Mouse (Mus musculus) hindbrain, embryonic 14.5 days (tissue): Measurements from ENCODE around the gene Vdr. TPM values are rescaled to one million over a fixed set of nuclear protein-coding genes. Genes with fewer than 3 reads are reported as not detected.

Source experiments
- ATAC-seq: fragments of 200-750 bp; cut with Nextera tagmentation; 2 replicates; pipeline ENCODE4 v1.8.0; 2017; ENCODE audit warnings: moderate number of reproducible peaks, mild to moderate bottlenecking, moderate TSS enrichment, moderate library complexity; ENCODE audit not compliant: low FRiP score
- DNase-seq: peaks from one replicate; pipeline ENCODE4 v3.0.0-alpha.2; 2015; ENCODE audit warnings: low spot score
- H3K27ac ChIP-seq: fragments of 300-500 bp; sonication (generic); 2 replicates; pipeline ENCODE4 v1.5.1; 2014; ENCODE audit warnings: mild to moderate bottlenecking, moderate library complexity
- H3K27me3 ChIP-seq: fragments of 300-500 bp; sonication (generic); 2 replicates; pipeline ENCODE4 v1.6.1; 2014; ENCODE audit warnings: mild to moderate bottlenecking, low read length, mixed read lengths; ENCODE audit not compliant: control insufficient read depth, insufficient read depth
- H3K36me3 ChIP-seq: fragments of 300-500 bp; sonication (generic); replicated peaks from 2 replicates; pipeline ENCODE4 v1.6.1; 2014; ENCODE audit not compliant: control insufficient read depth, insufficient read depth
- H3K4me1 ChIP-seq: fragments of 300-500 bp; sonication (generic); replicated peaks from 2 replicates; pipeline ENCODE4 v1.6.1; 2014; ENCODE audit warnings: antibody characterized with exemption, low read length, mixed read lengths; ENCODE audit not compliant: control insufficient read depth, insufficient read depth
- H3K4me2 ChIP-seq: fragments of 300-500 bp; sonication (generic); replicated peaks from 2 replicates; pipeline ENCODE4 v1.6.1; 2014; ENCODE audit warnings: mild to moderate bottlenecking, moderate library complexity
- H3K4me3 ChIP-seq: fragments of 300-500 bp; sonication (generic); replicated peaks from 2 replicates; pipeline ENCODE4 v1.5.1; 2014; ENCODE audit warnings: mild to moderate bottlenecking, low read length
- H3K9ac ChIP-seq: fragments of 300-500 bp; sonication (generic); 2 replicates; pipeline ENCODE4 v1.6.1; 2014
- H3K9me3 ChIP-seq: fragments of 300-500 bp; sonication (generic); 2 replicates; pipeline ENCODE4 v1.6.1; 2016; ENCODE audit warnings: low read length; ENCODE audit not compliant: control insufficient read depth
- WGBS: fragments of 180-500 bp; shearing (Covaris S2); extraction: QIAGEN DNeasy Blood & Tissue Kit; methylation state at CpG from one replicate; pipeline ENCODE4 v1.1.7; 2014; 5-methylcytosine and 5-hydroxymethylcytosine counted together
- polyA plus RNA-seq: library from polyadenylated mRNA; unstranded; fragments of >200 nt; fragmentation: Nextera tagmentation; extraction: Ambion mirVana; gene quantifications from 2 replicates; pipeline ENCODE4 v1.2.1, GENCODE M21; 2014

The Vdr gene
- polyA plus RNA-seq, 1 experiment from 2014 or later = 0.27 TPM

- Histone ChIP-seq H3K4me1 (no peaks in the 10 kb centered on the region), H3K27ac (no peak overlapping the region), H3K27me3 (no peaks in the 10 kb centered on the region), H3K4me3 (no peak overlapping the region), H3K36me3 (no peaks in the 10 kb centered on the region), H3K4me2 (no peak overlapping the region), H3K9me3 (peaks cover 3% of the 10 kb centered on the region; the same call in 1 of the 2 replicates), H3K9ac (no peak overlapping the region)
- WGBS = 76% methylated on average over 8 of the region's 8 CpGs
- DNase-seq (no peak), ATAC-seq (no peak)
These were observed 45.9 kb downstream of the Vdr start for GRCm38 (mm10) chr15:97864361-97865045.

- WGBS = 81% methylated on average over 18 of the region's 18 CpGs
- Histone ChIP-seq H3K4me3 (no peak overlapping the region), H3K36me3 (no peaks in the 10 kb centered on the region), H3K27me3 (no peaks in the 10 kb centered on the region), H3K27ac (no peak overlapping the region), H3K9ac (no peak overlapping the region), H3K4me2 (no peak overlapping the region), H3K4me1 (no peaks in the 10 kb centered on the region), H3K9me3 (peaks cover 3% of the 10 kb centered on the region; the same call in 1 of the 2 replicates)
- ATAC-seq = no peak
- no peak for DNase-seq
These were observed 46.9 kb downstream of the Vdr start for GRCm38 (mm10) chr15:97863494-97863881.

- H3K27me3 ChIP-seq = no peaks in the 10 kb centered on the region
- WGBS = 65% methylated on average over 14 of the region's 14 CpGs
- no peaks in the 10 kb centered on the region for H3K36me3 ChIP-seq
- no peak for DNase-seq
- peaks cover 3% of the 10 kb centered on the region; the same call in 1 of the 2 replicates for H3K9me3 ChIP-seq
- H3K4me3 ChIP-seq = no peak overlapping the region
- H3K4me2 ChIP-seq = no peak overlapping the region
- no peak overlapping the region for H3K27ac ChIP-seq
- H3K9ac ChIP-seq = no peak overlapping the region
- H3K4me1 ChIP-seq = no peaks in the 10 kb centered on the region
- ATAC-seq = no peak
These were observed 47.4 kb downstream of the Vdr start for GRCm38 (mm10) chr15:97862881-97863493.

GRCm38 (mm10) chr15:97860353-97860752 is 50.1 kb downstream of the Vdr start:
- WGBS = 84% methylated on average over 3 of the region's 3 CpGs

GRCm38 (mm10) chr15:97858431-97858830 is 52.0 kb downstream of the Vdr start:
- 96% methylated on average over 4 of the region's 4 CpGs for WGBS
- Histone ChIP-seq H3K27ac (no peak overlapping the region), H3K36me3 (no peaks in the 10 kb centered on the region), H3K4me1 (no peaks in the 10 kb centered on the region), H3K9me3 (no peaks in the 10 kb centered on the region), H3K27me3 (no peaks in the 10 kb centered on the region), H3K9ac (no peak overlapping the region), H3K4me2 (no peak overlapping the region), H3K4me3 (no peak overlapping the region)
- DNase-seq = no peak
- no peak for ATAC-seq

More at GRCm38 (mm10) chr15:97860353-97860752, 50.1 kb downstream of the Vdr start:
- Histone ChIP-seq H3K36me3 (no peaks in the 10 kb centered on the region), H3K9me3 (no peaks in the 10 kb centered on the region), H3K4me2 (no peak overlapping the region), H3K27me3 (no peaks in the 10 kb centered on the region), H3K9ac (no peak overlapping the region), H3K4me1 (no peaks in the 10 kb centered on the region), H3K27ac (no peak overlapping the region), H3K4me3 (no peak overlapping the region)
- DNase-seq (no peak), ATAC-seq (no peak)

- H3K4me1 ChIP-seq = no peaks in the 10 kb centered on the region
- no peaks in the 10 kb centered on the region for H3K36me3 ChIP-seq
- no peak for ATAC-seq
- no peaks in the 10 kb centered on the region for H3K27me3 ChIP-seq
- DNase-seq = no peak
- H3K9ac ChIP-seq = no peak overlapping the region
- no peak overlapping the region for H3K4me2 ChIP-seq
- 62% methylated on average over 6 of the region's 6 CpGs for WGBS
- H3K9me3 ChIP-seq = no peaks in the 10 kb centered on the region
- H3K27ac ChIP-seq = no peak overlapping the region
- H3K4me3 ChIP-seq = no peak overlapping the region
These were observed 55.9 kb downstream of the Vdr start for GRCm38 (mm10) chr15:97854551-97854950.

- no peak for DNase-seq
- Histone ChIP-seq H3K36me3 (no peaks in the 10 kb centered on the region), H3K9ac (no peak overlapping the region), H3K4me3 (no peak overlapping the region), H3K9me3 (no peaks in the 10 kb centered on the region), H3K27me3 (no peaks in the 10 kb centered on the region), H3K4me1 (no peaks in the 10 kb centered on the region), H3K4me2 (no peak overlapping the region), H3K27ac (no peak overlapping the region)
- WGBS = 47% methylated on average over 8 of the region's 8 CpGs
- no peak for ATAC-seq
These were observed 56.4 kb downstream of the Vdr start for GRCm38 (mm10) chr15:97854059-97854458.

- Histone ChIP-seq H3K27me3 (no peaks in the 10 kb centered on the region), H3K9ac (no peak overlapping the region), H3K4me2 (no peak overlapping the region), H3K4me1 (no peaks in the 10 kb centered on the region), H3K27ac (no peak overlapping the region), H3K9me3 (no peaks in the 10 kb centered on the region), H3K4me3 (no peak overlapping the region), H3K36me3 (no peaks in the 10 kb centered on the region)
- no peak for ATAC-seq
- no peak for DNase-seq
- 86% methylated on average over 3 of the region's 3 CpGs for WGBS
These were observed 58.1 kb downstream of the Vdr start for GRCm38 (mm10) chr15:97852291-97852690.

GRCm38 (mm10) chr15:97851011-97851410 is 59.4 kb downstream of the Vdr start:
- Histone ChIP-seq H3K36me3 (no peaks in the 10 kb centered on the region), H3K27me3 (no peaks in the 10 kb centered on the region), H3K9ac (no peak overlapping the region), H3K4me3 (no peak overlapping the region), H3K9me3 (no peaks in the 10 kb centered on the region), H3K27ac (no peak overlapping the region), H3K4me2 (no peak overlapping the region), H3K4me1 (no peaks in the 10 kb centered on the region)
- DNase-seq (no peak), ATAC-seq (no peak)
- WGBS = 91% methylated on average over 5 of the region's 5 CpGs
